Mouse (Mus musculus): ENCODE data around the gene Tubb2a. TPM values are rescaled to one million over a fixed set of nuclear protein-coding genes. Genes with fewer than 3 reads are reported as not detected.
"Not testable (repeated sequence)": the region's sequence is repeated elsewhere in the genome, so short reads cannot be mapped to it uniquely, and the experiment has no call there.

Gene Tubb2a
- total RNA-seq, 2 experiments from 2014 or later: 13.6 to 14.8 TPM

DNA sequence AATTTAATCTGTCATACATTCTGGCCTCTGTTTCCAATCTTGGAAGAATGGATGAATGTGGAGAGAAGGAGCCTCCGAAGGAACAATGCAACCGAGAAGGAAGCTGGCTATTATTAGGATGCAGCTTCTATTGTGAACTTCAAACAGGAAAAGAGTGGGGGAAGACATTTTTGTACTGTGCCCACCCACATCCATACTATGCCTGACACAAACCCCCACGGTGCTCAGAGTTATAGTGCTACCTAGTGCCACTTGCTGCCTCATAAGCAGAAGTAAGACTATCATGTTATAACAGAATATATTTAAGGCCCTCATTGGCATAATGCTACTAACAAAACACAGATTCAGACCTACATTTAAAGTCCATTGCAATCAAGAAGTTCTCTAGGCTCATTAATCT, 11.6 kb upstream of the Tubb2a start:
- DNase-seq: no peak

DNA sequence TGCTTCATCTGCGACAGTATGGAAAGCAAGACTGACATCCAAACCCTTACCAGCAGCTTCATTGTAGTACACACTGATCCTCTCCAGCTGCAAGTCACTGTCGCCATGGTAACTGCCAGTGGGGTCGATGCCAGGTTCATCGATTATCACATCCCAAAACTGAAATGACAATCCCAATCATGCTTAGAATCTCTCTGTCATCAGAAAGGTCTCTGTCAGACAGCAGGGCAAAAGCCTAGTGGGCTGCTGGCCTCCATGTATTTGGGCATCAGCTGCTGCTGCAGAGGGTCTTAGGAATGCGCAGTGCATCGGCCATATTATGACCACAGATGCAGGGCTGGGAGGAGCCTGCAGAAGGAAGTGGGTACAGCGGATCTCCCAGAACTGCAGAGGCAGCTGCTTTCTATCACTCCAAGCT, 11.1 kb upstream of the Tubb2a start:
- DNase-seq: no peak

DNA sequence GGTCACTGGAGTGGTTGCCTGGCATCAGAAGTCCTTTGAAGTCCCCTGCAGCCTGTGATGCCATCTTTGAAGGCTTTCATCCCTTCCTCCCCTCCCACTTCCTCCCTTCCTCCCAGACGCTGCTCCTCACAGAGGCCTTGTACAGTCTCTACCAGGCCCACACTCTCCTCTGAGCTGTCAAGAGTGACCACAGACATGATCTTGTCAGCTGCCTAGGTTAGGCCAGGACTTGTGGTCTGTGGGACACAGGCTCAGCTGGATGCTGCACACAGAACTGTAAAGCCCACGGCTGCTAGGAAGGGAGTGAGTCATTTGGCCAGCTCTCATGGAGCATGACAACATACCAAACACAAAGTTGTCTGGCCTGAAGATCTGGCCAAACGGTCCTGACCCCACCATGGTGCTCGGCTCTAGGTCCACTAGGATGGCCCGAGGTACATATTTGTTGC, 10.4 kb upstream of the Tubb2a start:
- not testable (repeated sequence) for DNase-seq

DNA sequence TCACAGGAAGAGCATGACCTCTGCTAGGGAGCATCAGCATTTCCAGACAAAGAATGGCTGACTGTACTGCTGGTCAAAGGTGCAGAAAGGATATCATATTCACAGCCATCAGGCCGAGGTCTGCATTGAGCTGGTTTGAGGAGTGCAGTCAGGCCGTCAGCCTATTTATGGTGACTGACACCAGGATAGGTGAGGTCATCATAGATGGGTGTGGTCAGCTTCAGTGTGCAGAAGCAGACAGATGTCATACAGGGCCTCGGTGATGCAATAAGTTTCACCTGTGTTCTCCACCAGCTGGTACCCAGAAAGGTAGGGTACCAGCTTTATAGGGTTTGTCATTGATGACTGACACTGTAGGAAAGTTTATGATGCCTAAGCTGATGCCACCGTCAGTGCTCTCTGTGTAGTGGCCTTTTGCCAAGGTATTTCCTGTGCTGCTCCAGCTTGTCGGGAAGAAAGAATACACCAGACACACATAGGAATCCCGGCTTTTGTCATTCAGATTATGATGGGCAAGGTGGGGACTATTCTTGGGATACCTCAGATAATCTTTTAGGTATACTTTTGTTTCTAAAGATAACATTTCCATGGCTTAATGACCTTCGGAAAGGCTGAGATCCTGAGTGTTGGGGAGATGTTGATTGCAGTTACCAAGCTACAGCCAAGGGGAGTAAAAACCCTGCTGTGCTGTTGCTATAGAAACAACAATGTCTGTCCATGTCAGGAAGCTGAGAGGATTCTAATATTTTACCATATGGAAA, 9.4 kb upstream of the Tubb2a start:
- no peak for DNase-seq

DNA sequence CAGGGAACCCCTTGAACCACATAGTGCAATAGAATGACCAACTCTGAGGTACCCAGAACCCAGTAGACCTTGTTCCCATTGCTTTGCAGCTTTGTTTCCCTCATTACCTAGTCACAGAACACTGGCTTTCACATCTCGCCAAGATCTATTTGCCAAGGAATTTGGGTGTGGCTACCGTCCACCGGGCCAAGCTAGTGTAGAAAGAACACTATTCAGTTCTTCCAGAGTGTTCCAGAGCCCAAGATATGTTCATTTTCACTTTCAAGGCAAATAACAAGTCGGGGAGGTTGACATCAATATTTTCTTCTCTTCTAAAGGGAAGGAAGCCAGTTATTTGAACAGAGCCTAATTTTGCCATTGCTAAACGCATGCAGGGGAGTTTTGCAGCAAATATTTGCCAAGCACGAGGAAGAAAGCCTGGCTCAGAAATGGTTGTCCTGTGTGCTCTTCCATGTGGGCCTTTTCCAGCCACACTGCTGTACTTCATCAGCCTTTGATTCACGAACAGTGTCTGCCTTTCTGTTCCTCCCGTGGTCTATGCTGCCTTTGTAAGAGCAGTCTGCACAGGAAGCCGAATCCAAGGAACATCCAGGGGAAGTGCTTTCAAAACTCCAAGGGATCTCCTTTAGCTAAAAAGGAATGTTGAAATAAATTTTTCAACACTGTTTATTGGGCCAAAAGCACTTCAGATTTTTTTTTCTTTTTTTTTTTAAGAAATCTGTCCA, 6.4 kb upstream of the Tubb2a start:
- DNase-seq: peak; percentile 76

DNA sequence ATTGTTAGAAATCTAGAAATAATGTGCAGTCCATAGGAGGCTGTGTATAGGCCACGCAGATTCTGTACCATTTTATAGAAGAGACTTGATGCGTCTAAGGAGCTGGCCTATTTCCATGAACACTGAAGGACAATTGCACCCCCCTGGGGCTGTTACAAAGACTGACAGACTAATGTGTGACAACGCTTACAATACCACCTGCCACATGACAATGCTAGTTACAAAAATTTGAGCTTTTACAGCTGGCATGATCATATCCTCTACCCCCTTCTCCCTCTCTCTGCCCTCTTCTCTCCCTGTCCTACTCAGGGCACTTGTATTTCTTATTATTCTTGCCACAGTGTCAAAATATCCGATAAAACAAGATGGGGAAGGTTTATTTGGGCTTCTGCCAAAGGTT, 4.1 kb upstream of the Tubb2a start:
- no peak for DNase-seq

DNA sequence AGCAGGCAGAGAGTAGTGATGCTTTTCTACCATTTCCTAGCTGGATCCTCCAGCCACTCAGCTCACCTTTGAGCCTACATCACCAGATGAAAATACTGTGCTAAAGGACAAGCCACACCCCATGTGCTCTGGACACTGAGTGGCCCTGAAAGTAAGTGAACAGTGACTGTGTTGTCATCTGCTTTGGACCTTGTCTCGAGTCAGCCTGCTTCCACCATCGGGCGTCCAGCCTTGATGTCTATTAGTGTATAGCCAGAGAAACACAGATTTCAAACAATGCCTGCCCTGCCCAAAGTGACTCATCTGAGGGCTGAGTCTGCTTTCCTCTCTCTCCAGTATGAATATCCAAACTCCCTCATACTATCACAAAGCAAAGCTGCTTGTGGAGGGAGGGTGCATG, 2.0 kb upstream of the Tubb2a start:
- no peak for DNase-seq

DNA sequence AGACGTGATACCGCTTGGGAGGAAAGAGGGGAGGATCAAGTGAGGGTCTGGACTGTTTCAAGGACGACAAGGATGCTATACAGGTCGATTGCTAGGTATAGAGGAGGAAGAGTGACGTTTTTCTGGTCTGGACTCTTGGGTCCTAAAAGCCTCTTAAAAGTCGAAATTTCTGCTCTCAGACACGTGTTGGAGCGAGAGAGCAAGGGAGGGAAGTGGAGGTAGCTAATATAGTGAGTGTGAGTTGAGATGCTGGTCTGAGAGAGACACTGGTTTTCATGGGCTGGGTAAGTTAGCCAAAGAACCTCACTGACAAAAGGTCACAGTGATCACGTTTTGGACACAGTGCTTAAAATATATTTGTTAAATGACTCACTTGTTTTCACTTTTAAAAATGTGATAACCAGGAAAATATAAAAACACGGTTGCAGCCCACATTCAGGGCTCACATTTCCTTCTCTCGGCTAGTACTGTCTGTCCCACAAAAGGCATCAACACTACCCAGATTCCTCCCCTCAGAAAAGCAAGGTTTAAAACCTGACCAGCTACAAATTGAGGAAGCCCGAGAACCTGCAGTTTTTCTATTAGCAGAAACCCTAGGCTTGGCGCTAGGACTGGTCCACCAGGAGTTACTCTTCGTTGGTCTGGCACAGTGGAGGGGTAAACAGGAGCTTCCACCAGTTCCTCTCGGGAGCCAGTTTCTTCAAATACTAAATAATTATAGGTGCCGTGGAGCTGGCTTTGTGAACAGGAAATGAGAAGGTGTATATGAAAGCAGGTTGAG, 883 bp upstream of the Tubb2a start:
- no peak for DNase-seq

DNA sequence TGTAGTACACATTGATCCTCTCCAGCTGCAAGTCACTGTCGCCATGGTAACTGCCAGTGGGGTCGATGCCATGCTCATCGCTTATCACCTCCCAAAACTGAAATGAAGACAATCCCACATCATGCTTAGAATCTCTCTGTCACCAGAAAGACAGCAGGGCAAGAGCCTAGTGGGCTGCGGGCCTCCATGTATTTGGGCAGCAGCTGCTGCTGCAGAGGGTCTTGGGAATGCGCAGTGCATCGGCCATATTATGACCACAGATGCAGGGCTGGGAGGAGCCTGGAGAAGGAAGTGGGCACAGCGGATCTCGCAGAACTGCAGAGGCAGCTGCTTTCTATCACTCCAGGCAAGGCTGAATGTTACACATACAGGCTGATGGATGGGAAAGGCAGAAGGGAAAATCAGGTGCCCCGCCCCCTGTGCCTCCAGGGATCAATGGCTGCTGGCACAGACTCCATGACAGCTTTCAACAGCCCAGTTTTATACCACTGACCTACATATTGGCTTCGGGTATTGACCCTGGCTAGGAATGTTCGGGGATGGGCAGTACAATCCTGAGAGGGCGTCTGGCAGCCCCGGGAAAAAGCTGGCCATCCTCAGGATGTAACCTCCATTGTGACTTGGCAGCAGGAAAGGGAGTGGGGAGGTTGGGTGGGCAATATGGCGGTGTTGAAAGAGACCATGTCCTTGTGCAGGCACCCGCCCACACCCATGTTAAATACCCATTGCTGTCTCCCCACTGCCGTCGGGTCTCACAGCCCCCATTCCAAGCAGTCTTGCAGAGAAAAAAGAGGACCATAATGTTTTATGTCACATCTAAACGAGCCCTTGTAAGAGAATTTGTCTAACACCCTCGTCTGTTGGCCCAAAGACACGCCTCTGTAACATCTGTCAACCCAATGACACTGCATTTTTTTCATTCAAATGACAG, 981 bp downstream of the Tubb2a start:
- DNase-seq: no peak

DNA sequence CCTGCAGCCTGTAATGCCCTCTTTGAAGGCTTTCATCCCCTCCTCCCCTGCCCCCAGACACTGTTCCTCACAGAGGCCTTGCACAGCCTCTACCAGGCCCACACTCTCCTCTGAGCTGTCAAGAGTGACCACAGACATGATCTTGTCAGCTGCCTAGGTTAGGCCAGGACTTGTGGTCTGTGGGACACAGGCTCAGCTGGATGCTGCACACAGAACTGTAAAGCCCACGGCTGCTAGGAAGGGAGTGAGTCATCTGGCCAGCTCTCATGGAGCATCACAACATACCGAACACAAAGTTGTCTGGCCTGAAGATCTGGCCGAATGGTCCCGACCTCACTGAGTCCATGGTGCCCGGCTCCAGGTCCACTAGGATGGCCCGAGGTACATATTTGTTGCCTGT, 1.9 kb downstream of the Tubb2a start:
- not testable (repeated sequence) for DNase-seq

DNA sequence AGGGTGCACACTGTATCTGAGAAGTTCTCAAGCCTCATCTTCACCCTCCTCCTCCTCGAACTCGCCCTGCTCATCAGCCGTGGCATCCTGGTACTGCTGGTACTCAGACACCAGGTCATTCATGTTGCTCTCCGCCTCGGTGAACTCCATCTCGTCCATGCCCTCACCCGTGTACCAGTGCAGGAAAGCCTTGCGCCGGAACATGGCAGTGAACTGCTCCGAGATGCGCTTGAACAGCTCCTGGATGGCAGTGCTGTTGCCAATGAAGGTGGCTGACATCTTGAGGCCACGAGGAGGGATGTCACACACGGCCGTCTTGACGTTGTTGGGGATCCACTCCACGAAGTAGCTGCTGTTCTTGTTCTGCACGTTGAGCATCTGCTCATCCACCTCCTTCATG, 3.4 kb downstream of the Tubb2a start:
- not testable (repeated sequence) for DNase-seq

DNA sequence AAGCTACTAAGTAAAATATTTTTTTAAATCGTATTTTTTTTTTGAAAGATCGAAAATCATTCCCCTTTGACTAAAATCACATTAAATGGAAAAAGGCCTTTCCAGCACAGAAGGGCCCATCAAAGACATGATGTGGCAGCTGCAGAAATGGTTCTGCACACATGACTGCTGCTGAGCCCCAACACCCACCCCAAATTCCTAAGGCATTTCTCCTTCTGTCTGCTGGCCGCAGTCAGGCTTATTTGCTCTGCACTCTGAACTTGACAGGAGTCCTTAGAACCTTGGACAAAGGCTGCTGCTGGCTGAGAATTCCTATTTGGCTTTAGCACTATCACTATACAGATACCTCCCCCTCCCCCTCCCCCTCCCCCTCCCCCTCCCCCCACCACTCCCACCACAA, 5.0 kb downstream of the Tubb2a start:
- DNase-seq: no peak

DNA sequence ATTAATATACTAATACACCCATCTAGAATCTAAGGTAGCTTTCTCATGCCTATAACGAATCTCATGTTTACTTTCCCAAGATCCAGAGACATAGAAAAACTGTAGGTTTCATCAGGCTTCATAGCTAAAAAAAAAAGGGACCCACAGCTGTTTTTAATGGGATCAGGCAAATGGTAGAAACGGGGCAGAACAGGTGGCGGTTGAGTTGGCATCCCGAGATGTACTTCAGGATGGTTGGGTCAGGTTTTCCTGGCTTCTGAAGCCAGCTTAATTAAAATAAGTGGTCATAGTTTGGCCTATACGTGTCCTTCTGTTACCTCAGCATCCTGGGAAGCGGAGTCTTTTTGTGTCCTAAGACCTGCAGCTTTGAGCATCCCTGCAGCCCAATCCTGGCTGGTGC, 6.0 kb downstream of the Tubb2a start:
- DNase-seq: no peak

DNA sequence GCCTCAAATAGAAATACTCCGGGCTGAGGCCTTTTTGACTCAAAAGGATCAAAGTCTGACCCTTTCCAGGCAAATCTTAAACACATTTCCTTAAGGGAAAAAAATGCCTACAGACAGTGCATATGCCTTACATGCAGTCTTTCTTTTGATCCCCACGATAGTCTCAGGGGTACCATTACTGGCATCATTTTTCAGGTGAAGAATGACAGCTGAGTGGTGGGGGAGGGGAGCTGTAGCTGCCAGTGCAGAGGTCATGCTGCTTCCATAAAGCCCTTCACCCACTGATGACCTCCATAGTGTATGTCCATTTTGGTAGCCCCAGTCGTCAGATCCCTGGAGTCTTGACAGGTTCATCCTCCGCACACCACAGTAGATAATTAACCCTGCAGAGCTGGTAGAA, 7.5 kb downstream of the Tubb2a start:
- DNase-seq: no peak

DNA sequence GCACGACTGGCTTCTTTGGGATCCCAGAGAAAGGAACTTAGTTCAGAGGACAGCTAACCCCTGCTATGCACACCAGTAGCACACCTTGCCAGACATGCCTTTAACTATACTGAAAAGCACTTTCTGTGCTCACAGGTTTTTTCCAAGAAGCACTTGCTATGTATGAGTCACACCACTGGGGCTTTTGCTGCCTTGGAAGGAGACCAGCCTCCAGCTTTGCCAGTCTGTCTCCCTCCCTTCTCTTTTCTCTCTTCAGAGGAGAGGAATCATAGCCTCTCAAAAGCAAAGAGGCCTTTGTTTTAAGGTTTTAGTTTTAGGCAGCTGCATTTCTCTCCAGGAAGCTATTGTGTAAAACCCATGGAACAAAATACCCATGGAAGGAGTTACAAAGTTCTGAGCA, 11.5 kb downstream of the Tubb2a start:
- peak; percentile 44 for DNase-seq

DNA sequence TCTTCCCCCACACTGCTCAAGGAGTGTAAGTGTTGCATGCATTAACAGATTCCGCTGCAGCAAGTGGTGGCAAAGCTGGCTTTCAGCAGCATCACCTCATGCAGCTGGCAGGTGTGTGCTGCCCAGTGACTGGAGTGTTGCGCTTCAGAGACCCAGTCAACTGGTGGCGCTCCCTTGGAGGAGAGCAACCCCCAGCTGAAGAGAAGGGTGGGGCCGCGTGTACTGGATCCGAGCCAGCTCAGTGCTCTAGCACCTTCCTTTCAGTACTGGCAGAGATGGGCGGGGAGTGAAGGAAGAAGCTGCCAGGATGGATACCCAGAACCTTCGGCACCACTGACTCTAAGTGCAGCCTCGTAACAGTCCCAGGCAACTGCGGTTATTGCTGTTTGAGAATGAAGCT, 15.3 kb downstream of the Tubb2a start:
- no peak for DNase-seq

DNA sequence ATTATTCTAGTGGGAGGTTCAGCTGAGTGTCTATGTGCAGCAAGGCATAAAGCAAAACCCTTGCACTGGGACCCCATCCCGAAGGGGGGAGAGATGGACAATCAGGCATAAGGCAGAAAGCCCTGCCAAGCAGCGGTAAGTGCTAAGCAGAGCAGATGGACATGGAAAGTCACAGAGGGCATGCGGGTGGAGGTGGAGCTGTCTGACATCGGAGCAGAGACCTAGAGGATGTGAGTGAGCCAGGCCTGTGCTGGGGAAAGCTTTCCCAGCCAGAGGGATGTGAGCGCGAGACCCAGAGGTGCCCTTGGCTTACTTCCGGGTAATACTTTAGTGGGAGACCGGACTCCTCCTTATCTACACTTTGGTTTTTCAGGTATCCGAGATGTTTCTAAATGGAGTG, 17.7 kb downstream of the Tubb2a start:
- DNase-seq: no peak

DNA sequence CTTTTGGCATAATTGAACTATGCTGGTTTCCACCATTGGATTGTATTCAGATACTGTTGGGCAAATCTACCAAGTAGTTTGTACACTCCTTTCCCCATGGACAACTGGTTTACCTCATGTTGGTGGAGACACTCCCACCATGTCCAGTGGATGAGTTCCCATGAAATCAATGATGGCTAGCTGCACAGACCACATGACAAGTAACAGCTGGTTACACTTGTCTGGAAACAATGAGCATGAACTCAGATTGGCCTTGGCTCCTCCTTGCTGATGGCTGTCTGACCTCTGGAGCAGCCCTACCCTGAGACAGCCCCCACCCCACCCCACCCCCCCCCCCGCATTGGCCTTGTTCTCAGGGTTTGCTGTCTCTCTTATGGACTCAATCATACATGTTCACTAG, 20.6 kb downstream of the Tubb2a start:
- DNase-seq: no peak

DNA sequence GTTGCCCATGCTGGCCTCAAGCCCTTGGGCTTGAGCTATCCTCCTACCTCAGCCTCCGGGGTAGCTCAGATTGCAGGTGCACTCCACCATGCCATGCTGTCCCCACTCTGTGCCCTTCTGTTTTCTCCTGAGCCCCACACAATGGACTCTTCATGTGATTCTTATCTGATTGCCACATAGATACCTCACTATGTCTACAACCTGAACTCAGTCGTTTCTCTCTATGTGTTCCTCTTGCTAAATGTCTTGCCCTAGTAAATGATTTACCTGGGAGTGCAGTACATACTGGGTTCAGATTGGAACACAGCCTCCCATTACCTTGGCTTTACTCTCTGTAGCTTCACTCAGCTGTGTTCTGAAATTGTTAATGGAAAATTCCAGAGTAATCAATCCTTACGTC, 22.8 kb downstream of the Tubb2a start:
- DNase-seq: no peak

DNA sequence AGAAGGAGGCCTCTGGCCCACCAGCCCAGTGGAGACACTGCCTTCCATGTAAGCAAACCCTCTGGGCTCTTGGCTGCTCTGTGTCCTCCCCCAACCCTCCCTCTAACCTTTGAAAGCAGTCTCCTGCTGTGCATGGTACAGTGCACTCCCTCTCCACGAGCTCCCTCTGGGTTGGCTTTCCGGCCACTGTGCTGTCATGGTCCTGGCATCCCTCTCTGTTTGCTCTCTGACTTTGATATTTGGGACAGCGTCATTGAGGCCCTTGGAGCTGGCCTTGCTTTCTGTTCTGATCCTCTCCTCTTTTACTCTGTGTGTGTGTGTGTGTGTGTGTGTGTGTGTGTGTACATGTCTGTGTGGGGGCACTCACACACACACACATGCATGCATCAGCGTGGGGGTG, 23.4 kb downstream of the Tubb2a start:
- DNase-seq: no peak

DNA sequence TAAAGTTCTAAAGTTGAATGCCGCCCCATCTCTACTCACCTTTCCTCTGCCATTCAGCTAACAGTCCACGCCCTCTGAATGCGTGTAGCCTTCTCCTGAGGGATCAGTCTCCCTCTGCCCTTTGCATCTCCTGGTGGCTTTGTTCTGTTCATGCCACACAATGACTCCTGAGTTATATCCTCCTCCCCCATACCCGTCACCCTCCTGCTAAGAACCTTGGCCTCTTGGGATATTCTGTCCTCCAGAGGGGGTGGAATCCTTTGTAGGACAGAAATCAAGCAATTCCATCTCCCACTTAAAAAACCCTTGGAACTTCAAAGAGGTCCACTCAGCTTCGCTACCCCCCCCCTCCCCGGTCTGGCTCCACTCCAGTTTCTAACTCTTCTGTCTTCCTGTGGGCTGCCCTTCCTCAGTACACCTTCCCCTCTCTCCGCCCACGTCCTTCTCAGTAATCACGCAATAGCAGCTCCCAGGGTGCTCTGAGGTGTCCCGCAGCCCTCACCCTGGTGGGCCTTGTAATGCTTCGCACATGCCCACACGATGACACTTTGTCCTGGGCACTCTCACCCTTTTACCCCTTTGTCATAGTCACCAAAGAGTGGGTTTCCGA, 24.0 kb downstream of the Tubb2a start:
- DNase-seq: no peak

DNA sequence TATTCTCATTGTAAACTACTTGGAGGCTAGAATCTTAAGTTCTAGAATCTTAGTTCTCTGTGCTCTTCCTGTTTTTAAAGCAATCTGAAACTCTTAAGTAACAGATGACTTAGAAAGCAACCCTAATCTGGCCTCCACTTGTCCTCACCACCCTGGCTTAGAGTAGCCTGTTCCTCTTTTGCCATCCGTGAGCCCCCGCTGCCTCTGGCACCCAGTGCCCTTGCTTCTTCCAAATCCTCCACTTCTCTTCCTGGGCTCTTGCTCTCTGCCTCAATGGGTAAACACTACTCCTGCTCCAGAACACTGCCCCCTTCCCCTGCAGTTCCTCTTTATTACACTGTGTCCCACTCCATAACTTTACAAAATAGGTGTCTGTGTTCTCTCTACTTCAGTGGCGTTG, 26.1 kb downstream of the Tubb2a start:
- no peak for DNase-seq

All from gastrocnemius, postnatal 25 days (tissue).